Mouse (Mus musculus) intestine, embryonic 14.5 days (tissue): ENCODE measurements around the gene Nsl1. TPM values are rescaled to one million over a fixed set of nuclear protein-coding genes. Genes with fewer than 3 reads are reported as not detected.

Source experiments
- ATAC-seq: fragments of 200-750 bp; cut with Nextera tagmentation; replicated peaks from 2 replicates; pipeline ENCODE4 v1.8.0; 2017; ENCODE audit warnings: low read depth, moderate number of reproducible peaks, moderate TSS enrichment, moderate library complexity; ENCODE audit not compliant: low FRiP score, low TSS enrichment
- DNase-seq: peaks from one replicate; pipeline ENCODE4 v3.0.0-alpha.2; 2018; ENCODE audit warnings: low spot score
- H3K27ac ChIP-seq: fragments of 300-500 bp; sonication (generic); 2 replicates; pipeline ENCODE4 v1.5.1; 2014; ENCODE audit warnings: low read depth, mild to moderate bottlenecking, control low read depth
- H3K27me3 ChIP-seq: fragments of 300-500 bp; sonication (generic); replicated peaks from 2 replicates; pipeline ENCODE4 v1.6.1; 2014; ENCODE audit warnings: low read length, control low read depth; ENCODE audit not compliant: control insufficient read depth, insufficient read depth
- H3K36me3 ChIP-seq: fragments of 300-500 bp; sonication (generic); 2 replicates; pipeline ENCODE4 v1.6.1; 2014; ENCODE audit warnings: low read length, control low read depth; ENCODE audit not compliant: control insufficient read depth, insufficient read depth
- H3K4me1 ChIP-seq: fragments of 300-500 bp; sonication (generic); replicated peaks from 2 replicates; pipeline ENCODE4 v1.6.1; 2014; ENCODE audit warnings: low read length, control low read depth, mixed read lengths; ENCODE audit not compliant: control insufficient read depth, insufficient read depth
- H3K4me2 ChIP-seq: fragments of 300-500 bp; sonication (generic); 2 replicates; pipeline ENCODE4 v1.6.1; 2014; ENCODE audit warnings: low read length
- H3K4me3 ChIP-seq: fragments of 300-500 bp; sonication (generic); 2 replicates; pipeline ENCODE4 v1.5.1; 2014; ENCODE audit warnings: low read depth, low read length, control low read depth, mixed read lengths
- H3K9ac ChIP-seq: fragments of 300-500 bp; sonication (generic); 2 replicates; pipeline ENCODE4 v1.6.1; 2014; ENCODE audit warnings: mild to moderate bottlenecking, low read length
- H3K9me3 ChIP-seq: fragments of 300-500 bp; sonication (generic); 2 replicates; pipeline ENCODE4 v1.6.1; 2016; ENCODE audit warnings: low read length, control low read depth; ENCODE audit not compliant: control insufficient read depth
- WGBS: fragments of 180-500 bp; shearing (Covaris S2); extraction: QIAGEN DNeasy Blood & Tissue Kit; methylation state at CpG from one replicate; pipeline ENCODE4 v1.1.7; 2014; 5-methylcytosine and 5-hydroxymethylcytosine counted together
- polyA plus RNA-seq: library from polyadenylated mRNA; unstranded; fragments of >200 nt; fragmentation: Nextera tagmentation; extraction: Ambion mirVana; gene quantifications from 2 replicates; pipeline ENCODE4 v1.2.1, GENCODE M21; 2014

Nsl1 gene
- polyA plus RNA-seq, 1 experiment from 2014 or later = 20.8 TPM

DNA sequence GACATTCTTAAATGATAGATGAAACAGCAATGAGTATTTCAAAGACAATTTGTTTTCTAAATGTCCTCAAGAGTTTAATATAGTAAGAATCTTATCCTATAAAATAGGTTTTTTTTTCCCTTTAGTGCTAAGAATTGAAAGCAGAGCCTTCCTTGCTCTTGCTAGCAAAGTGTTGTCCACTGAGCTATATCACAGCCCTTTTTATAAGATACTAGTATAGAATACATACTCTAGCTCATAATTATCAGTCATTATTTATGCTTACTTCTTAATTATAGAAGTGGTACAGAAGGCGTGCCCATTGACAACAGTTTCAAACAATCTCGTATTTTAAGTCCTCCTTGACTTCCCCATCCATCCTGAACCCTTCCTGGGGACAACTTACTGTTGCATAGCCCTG, 1.7 kb downstream of the Nsl1 start:
- 84% methylated on average over 2 of the region's 2 CpGs for WGBS
- no peak overlapping the region for H3K27ac ChIP-seq
- H3K9me3 ChIP-seq = no peaks in the 10 kb centered on the region
- H3K9ac ChIP-seq = no peak overlapping the region
- H3K4me2 ChIP-seq = no peak overlapping the region
- DNase-seq = no peak
- H3K4me3 ChIP-seq = no peak overlapping the region
- H3K27me3 ChIP-seq = no peaks in the 10 kb centered on the region
- H3K4me1 ChIP-seq = peaks cover 13% of the 10 kb centered on the region
- ATAC-seq = no peak
- peaks cover 37% of the 10 kb centered on the region for H3K36me3 ChIP-seq

- ATAC-seq (no peak), DNase-seq (no peak)
- 82% methylated on average over 4 of the region's 4 CpGs for WGBS
- Histone ChIP-seq H3K9me3 (no peaks in the 10 kb centered on the region), H3K27me3 (no peaks in the 10 kb centered on the region), H3K9ac (no peak overlapping the region), H3K4me1 (peaks cover 13% of the 10 kb centered on the region), H3K4me2 (no peak overlapping the region), H3K4me3 (no peak overlapping the region), H3K27ac (no peak overlapping the region), H3K36me3 (peaks cover 43% of the 10 kb centered on the region)
Measured at GRCm38 (mm10) chr1:191065188-191065587, 2.4 kb downstream of the Nsl1 start.

DNA sequence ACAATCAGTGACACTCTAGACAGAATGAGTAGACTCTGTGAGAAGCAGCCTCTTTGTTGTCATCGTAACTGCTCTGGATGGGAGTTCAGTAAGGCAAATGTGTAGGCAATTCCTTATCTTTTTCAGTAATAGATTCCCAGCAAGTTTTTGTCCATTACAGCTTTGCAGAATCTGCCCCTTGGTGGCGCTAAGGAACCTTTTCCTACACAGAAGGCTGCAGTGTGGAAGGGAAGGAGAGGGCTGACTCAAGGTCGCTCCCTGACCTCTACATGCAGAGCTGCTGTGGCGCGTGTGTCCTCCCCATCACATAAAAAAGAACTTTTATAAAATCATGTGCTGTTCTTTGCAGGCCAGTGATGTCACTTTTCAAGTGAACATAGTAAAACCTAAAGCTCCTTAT, 5.6 kb downstream of the Nsl1 start:
- Histone ChIP-seq H3K4me3 (no peak overlapping the region), H3K4me1 (peaks cover 8% of the 10 kb centered on the region), H3K9me3 (no peaks in the 10 kb centered on the region), H3K27me3 (no peaks in the 10 kb centered on the region), H3K4me2 (no peak overlapping the region), H3K27ac (no peak overlapping the region), H3K36me3 (peaks cover 75% of the 10 kb centered on the region), H3K9ac (no peak overlapping the region)
- ATAC-seq (no peak), DNase-seq (no peak)
- 82% methylated on average over 5 of the region's 5 CpGs for WGBS

- 86% methylated on average over 4 of the region's 4 CpGs for WGBS
- Histone ChIP-seq H3K27me3 (no peaks in the 10 kb centered on the region), H3K4me2 (no peak overlapping the region), H3K4me1 (no peaks in the 10 kb centered on the region), H3K27ac (no peak overlapping the region), H3K4me3 (no peak overlapping the region), H3K9ac (no peak overlapping the region), H3K9me3 (no peaks in the 10 kb centered on the region), H3K36me3 (peaks cover 93% of the 10 kb centered on the region)
- DNase-seq (no peak), ATAC-seq (no peak)
Measured at GRCm38 (mm10) chr1:191070259-191070658, 7.4 kb downstream of the Nsl1 start.

- no peak for ATAC-seq
- WGBS = 83% methylated on average over 6 of the region's 6 CpGs
- Histone ChIP-seq H3K4me2 (no peak overlapping the region), H3K9ac (no peak overlapping the region), H3K9me3 (no peaks in the 10 kb centered on the region), H3K27me3 (no peaks in the 10 kb centered on the region), H3K27ac (no peak overlapping the region), H3K36me3 (peaks cover 94% of the 10 kb centered on the region), H3K4me1 (no peaks in the 10 kb centered on the region), H3K4me3 (no peak overlapping the region)
- no peak for DNase-seq
Measured at GRCm38 (mm10) chr1:191071613-191072012, 8.8 kb downstream of the Nsl1 start.

GRCm38 (mm10) chr1:191072329-191072913, 9.6 kb downstream of the Nsl1 start:
- no peaks in the 10 kb centered on the region for H3K9me3 ChIP-seq
- no peak for DNase-seq
- H3K4me2 ChIP-seq = no peak overlapping the region
- ATAC-seq = no peak
- 90% methylated on average over 16 of the region's 16 CpGs for WGBS
- no peak overlapping the region for H3K4me3 ChIP-seq
- no peak overlapping the region for H3K9ac ChIP-seq
- H3K4me1 ChIP-seq = no peaks in the 10 kb centered on the region
- H3K27me3 ChIP-seq = no peaks in the 10 kb centered on the region
- H3K27ac ChIP-seq = no peak overlapping the region
- H3K36me3 ChIP-seq = peaks cover 95% of the 10 kb centered on the region

GRCm38 (mm10) chr1:191073001-191073400, 10.2 kb downstream of the Nsl1 start:
- Histone ChIP-seq H3K27ac (no peak overlapping the region), H3K36me3 (peaks cover 95% of the 10 kb centered on the region)
- DNase-seq = no peak

DNA sequence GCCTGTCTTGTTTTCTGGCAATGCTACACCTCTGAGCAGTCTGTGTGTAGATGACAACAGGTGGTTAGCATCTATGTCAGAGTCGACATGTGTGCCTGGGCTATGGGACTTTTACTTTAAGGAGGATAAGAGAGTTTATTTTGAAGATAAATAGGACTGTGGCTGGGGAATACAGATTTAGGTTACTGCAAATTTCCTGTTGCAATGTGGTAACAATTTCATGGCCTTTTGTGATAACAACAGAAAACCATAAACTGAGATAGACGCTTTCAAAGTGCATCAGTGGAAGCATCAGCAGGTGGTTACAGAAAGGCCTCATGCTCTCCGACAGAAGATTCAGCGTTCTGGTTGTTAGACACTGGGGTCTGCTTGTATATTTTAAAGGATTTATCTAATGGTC, 10.7 kb downstream of the Nsl1 start:
- H3K36me3 ChIP-seq = peaks cover 96% of the 10 kb centered on the region
- no peaks in the 10 kb centered on the region for H3K9me3 ChIP-seq
- no peak overlapping the region for H3K27ac ChIP-seq
- H3K9ac ChIP-seq = no peak overlapping the region
- DNase-seq (no peak), ATAC-seq (no peak)
- 88% methylated on average over 4 of the region's 4 CpGs for WGBS
- H3K4me1 ChIP-seq = no peaks in the 10 kb centered on the region
- no peaks in the 10 kb centered on the region for H3K27me3 ChIP-seq
- no peak overlapping the region for H3K4me2 ChIP-seq
- H3K4me3 ChIP-seq = no peak overlapping the region

More at GRCm38 (mm10) chr1:191073001-191073400, 10.2 kb downstream of the Nsl1 start:
- H3K4me2 ChIP-seq = no peak overlapping the region
- no peaks in the 10 kb centered on the region for H3K27me3 ChIP-seq
- 82% methylated on average over 6 of the region's 6 CpGs for WGBS
- H3K9me3 ChIP-seq = no peaks in the 10 kb centered on the region
- no peak for ATAC-seq
- no peak overlapping the region for H3K4me3 ChIP-seq
- H3K9ac ChIP-seq = no peak overlapping the region
- H3K4me1 ChIP-seq = no peaks in the 10 kb centered on the region

GRCm38 (mm10) chr1:191075199-191075883, 12.5 kb downstream of the Nsl1 start:
- Histone ChIP-seq H3K4me2 (no peak overlapping the region), H3K9me3 (no peaks in the 10 kb centered on the region), H3K4me3 (no peak overlapping the region), H3K9ac (no peak overlapping the region), H3K4me1 (no peaks in the 10 kb centered on the region), H3K36me3 (peaks cover 89% of the 10 kb centered on the region), H3K27ac (no peak overlapping the region), H3K27me3 (no peaks in the 10 kb centered on the region)
- ATAC-seq (no peak), DNase-seq (peak; percentile 64)
- 54% methylated on average over 10 of the region's 10 CpGs for WGBS
